Mouse (Mus musculus): ENCODE data around the gene Snx32.
"Not testable (repeated sequence)": the region's sequence is repeated elsewhere in the genome, so short reads cannot be mapped to it uniquely, and the experiment has no call there.

Snx32 gene

DNA sequence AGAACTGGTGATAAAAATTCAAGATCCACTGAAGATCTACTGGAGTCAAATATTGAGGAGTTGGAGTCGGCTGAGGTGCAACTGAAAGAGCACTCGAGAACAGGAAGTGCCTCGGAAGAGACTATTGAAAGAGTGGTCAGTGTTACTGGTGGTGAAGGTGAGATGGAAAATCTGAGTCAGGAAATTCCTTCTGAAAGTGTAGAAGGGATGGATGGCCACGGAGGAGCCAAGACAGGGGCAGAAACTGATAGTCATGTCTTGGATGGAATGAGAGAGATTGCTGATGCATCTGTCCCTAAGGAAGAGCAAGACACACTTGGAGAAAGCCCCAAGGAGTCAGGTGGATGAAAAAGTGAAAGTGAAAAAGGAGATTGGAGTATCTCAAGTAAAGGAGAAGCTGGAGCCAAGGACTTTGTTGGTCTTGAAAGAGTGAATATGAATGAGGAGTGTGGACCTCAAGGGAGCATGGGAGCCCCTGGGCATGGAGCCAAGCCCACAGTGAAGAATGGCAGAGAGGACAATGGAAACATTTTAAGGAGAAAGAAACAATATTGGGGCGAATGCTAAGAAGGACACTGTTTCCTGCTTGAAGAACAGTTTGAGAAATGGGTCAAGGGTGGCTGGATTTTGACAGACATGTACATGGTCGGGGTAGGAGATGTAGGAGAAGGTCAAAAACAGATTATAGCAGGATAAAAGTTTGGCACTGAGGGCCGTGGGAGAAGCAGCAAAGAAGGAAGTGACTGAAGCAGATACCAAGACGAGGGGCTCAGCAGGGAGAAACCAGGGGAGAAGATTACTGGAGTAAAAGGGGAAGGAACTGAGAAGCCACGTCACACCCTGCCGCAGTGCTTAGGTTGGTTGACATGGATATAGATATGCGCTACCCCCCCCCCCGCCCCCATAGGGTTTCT is 2.0 kb upstream of the Snx32 start:
- DNase-seq (ENCODE audit: low spot score) = no peak

DNA sequence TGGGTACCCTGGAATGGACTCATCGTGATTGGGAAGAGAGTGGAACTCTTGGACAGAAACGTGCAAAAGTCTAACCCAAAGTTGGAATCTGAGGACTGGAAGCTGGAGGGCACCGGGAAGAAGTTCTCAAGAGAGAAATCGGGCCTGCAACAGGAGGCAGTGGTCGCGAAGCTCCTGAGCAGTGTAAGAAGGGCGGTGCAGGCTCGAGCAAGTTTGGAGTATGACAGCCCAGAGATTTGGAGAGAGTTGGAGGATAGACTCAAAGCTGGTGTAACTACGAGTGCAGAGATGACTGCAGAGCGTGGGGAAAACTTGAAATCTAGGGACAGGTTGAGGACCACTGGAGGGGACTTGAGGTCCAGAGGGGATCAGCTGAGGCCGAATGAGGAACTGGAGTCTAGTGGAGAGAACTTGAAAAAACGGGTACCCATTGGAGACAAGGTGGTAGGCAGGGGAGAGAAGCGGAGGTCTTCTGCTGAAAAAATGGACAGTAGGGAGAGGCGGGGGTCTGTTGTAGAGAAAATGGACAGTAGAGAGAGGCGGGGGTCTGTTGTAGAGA is 815 bp upstream of the Snx32 start:
- no peak for DNase-seq (ENCODE audit: low spot score)

DNA sequence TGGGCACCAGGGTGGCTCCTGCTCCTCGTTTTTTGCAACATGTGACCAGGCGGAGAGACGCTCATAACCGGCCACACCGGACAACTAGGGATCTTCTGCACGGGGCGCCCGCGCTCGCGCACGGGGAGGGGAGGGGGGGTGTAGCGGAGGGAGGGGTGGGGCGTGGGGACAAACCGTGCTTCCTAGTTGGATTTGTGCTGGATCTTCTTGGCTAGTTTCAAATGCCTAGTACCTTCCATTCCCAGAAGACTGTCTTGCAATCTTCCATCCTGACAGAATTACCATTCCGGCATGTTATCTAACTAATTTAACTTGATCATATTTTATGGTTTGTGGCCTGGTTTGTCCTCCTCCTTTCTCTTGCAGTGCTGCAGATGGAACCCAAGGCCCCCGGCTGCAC is 6.7 kb downstream of the Snx32 start, which contains the start of gene 1700020D05Rik:
Gene 1700020D05Rik, minus strand, starts transcription at position 101 of the 400 bp plus-strand sequence.
- DNase-seq (ENCODE audit: low spot score) = no peak

DNA sequence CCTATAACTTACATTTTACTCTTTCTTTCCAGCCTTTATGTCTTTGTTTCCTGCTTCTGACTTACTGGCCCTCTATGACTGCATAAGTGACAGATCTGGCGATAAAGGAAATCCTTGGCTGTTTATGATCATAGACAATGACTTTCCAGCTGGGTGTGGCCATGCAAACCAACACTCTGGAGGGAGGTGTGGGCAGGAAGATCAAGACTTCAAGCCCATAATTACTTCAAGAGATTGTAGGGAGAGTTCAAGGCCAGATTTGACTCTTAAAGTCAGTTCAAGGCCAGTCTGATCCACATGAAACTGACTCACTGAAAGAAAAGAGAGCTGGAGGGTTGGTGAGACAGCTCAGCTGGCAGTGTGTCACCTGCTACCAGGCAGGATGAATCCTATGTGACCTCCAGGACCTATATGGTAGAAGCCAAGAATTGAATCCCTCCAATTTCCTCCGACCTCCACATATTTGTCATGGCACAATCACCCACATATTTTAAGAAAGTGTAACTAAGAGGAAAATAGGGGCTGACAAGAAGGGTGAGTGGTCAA is 9.9 kb downstream of the Snx32 start:
- no peak for DNase-seq (ENCODE audit: low spot score)

DNA sequence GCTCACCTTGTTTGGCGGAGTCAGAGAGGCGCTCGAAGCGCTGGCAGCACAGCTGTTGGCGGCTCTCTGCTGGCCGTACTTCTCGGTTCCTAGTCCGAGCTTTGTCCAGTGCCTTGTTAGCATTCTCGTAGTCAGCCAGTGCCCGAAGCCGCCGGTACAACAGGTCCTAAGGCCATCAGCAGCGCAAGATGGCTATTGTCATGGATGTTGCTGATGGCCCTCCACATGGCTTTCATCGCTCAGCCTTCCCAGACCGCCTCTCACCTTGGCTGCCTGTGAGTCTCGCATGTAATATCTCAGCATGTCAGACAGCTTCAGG is 14.3 kb downstream of the Snx32 start:
- no peak for DNase-seq (ENCODE audit: low spot score)

DNA sequence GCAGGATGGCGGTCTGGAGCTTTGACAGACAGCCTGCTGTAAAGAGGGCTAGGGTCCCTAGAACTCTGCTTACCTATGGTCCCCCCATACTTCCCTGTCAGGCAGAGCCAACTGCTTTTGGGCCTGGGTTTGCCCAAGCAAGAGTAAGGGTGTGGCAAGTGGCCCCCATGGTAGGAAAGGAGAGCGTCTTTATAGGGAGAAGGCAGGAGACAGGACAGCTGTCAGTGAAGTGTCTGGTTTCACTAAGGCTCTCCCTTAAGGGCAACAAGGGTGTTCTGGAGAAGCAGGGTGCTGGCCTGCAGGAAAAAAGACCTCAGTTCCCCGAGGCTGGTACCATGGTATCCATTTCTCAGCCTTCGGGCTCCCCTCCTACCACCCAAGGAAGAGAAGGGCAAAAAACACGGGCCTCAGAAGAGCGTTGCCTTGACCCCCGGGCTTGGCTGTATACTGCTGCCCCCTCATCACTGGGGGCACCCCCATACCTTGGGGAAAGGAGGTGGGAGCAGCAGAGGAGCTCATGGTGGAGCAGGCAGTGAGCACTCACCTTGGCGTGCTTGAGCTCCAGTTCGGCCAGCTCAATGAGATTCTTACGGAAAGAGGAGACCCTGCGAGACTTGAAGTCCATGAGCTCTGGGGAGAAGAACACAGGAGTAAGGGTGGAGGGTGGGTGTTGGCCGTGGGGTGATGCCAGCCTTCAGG is 14.8 kb downstream of the Snx32 start:
- no peak for DNase-seq (ENCODE audit: low spot score)

DNA sequence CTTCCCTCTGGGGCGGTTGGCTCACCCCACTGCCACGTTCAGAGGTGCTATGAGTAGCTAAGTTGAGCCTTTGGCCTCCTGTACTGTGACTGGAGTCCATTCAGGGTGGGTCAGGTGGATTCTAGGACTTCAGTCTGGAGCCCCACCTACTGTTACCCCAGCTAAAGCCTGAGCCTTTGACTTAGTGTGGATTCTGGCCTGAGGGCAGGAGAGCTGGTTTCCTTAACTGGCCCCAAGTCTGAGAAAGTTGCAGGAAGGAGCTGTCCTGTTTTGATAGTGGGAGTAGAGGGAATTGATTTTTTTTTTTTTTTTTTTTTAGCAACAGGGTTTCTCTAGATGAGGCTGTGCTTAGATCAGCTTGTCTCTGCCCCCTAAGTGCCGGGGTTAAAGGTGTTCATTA is 16.0 kb downstream of the Snx32 start:
- no peak for DNase-seq (ENCODE audit: low spot score)

DNA sequence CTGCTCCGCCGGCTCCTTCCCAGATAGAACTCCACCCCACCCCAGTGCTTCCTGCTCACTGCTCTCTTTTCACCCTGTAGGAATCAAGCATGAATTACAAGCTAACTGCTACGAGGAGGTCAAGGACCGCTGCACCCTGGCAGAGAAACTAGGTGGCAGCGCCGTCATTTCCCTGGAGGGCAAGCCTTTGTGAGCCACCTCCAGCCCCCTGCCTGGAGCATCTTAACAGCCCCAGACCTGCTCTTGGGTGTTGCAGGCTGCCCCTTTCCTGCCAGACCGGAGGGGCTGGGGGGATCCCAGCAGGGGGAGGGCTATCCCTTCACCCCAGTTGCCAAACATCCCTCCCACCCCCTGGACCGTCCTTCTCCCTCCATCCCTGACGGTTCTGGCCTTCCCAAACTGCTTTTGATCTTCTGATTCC is 17.0 kb downstream of the Snx32 start:
- DNase-seq (ENCODE audit: low spot score) = not testable (repeated sequence)

DNA sequence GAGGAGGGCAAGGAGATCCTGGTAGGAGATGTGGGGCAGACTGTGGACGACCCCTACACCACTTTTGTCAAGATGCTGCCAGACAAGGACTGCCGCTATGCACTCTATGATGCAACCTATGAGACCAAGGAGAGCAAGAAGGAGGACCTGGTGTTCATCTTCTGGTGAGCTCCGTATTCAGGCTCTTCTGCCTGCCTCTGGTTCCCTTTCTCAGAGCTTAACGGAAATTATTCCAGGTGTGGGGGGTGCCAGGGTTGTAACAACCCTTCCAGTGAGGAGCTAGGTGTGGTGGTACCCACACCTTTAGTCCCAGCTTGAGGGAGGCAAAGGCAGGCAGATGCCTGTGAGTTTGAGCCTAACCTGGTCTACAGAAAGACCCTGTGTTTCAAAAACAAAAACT is 17.7 kb downstream of the Snx32 start:
- DNase-seq (ENCODE audit: low spot score) = no peak

DNA sequence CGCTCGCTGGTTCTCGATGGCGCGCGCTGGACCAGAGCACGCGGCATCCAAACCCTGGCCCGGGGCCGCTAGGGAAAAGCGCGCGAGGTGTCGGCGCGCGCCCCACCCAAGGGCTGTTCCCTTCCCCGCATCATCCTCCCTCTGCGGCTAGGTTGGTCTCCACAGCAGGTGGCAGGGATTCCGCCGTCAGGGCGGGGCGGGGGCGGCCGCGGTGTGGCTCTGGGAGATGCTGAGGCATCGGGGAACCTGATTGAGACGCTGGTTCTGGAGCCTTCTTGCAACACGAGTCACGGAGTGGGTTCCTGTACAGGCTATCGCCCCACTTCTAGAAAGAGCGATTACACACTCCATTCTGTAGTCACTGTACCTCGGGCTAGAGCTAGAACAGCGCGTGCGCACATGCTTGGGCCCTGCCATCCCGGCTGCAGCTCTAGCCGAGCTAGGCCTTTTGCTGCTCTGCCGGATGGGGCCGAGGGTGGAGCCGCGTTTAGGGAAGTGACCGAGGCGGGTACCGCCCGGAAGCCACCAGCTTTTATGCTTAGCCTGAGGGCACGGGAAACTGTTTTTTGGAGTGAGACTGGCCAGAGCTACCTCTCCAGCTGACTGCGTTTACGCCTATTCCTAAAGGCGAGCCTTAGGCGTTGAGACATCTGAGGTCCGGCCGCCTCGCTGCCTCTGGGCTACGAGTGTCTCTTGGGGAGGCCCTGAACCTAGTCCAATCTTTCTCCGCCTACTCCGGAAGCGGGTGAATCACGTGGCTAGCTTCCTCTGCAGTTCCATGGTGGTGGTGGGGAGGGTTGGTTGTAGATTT is 19.2 kb downstream of the Snx32 start:
- DNase-seq (ENCODE audit: low spot score) = peak; percentile 73

DNA sequence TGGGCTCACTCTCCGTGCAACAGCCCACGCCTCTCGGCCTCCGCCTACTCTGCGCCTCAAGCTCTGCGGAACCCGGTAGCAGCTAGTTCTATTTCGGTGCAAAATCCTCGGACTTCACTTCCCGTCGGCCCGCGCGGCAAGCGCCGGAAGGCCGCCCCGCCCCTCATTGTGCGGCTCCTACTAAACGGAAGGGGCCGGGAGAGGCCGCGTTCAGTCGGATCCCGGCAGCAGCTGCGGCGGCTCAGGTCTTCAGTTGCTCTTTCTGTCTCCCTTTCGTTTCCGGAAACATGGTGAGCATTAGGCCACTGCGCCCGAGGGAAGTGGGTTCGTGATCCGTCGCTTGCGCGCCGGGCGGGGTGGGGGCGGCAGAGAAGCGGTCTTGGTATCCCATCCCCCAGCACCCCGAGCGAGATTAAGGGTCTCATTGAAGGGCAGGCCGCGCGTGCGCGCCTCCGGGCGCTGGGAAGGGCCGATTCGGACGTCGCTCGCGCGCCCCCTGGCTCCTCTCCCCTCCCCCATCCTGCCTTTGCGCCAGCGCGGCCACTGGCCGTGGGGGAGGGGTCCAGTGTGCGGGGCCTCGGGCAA is 19.9 kb downstream of the Snx32 start, which contains the start of gene Cfl1:
Gene Cfl1, plus strand, starts transcription at position 143 of the 585 bp plus-strand sequence.
- DNase-seq (ENCODE audit: low spot score) = peak; percentile 97

DNA sequence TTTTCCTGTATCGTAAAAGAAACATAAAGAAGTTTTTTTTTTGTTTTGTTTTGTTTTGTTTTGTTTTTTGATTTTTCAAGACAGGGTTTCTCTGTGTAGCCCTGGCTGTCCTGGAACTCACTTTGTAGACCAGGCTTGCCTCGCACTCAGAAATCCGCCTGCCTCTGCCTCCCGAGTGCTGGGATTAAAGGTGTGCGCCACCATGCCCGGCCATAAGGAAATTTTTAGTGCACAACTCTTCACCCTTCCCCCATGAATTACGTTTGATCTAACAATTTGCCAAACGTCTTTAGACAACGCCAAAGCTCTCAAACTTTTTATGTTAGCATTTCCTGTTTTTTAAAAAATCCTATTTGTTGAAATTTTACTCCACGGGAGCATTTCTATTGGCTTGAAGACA is 20.6 kb downstream of the Snx32 start:
- DNase-seq (ENCODE audit: low spot score) = not testable (repeated sequence)

DNA sequence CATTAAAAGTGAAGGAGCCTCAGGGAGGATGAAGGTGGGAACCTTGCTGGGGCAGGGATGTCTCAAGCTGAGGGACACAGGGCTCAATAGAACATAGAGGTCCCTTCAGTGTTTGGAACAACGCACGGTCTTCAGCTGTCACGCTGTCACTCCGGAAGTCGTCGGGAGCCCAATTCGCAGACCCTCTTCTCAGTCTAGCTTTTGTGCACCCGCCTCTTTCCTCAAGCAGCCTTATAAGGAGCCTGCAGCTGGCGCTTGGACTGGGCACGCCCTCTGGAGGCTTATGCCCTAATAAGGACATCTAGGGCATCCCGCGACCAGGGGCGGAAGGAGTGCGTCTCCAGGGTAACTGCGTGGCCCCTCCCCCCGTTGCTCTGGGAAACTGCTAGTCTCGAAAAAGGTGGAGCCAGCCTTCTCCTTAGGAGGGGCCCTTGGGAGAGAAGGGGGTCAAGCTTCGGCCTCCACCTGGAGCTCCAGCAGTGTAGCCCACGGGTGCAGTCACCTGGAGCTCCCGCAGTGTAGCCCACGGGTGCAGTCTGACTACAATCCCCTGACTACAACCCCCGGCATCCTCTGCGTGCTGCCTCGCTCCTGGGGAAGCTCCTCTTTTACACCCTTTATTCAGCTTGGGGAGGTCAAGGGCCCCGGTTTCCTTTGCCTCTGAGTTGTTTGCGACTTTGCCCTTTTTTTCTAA is 21.3 kb downstream of the Snx32 start:
- DNase-seq (ENCODE audit: low spot score) = peak; percentile 99

DNA sequence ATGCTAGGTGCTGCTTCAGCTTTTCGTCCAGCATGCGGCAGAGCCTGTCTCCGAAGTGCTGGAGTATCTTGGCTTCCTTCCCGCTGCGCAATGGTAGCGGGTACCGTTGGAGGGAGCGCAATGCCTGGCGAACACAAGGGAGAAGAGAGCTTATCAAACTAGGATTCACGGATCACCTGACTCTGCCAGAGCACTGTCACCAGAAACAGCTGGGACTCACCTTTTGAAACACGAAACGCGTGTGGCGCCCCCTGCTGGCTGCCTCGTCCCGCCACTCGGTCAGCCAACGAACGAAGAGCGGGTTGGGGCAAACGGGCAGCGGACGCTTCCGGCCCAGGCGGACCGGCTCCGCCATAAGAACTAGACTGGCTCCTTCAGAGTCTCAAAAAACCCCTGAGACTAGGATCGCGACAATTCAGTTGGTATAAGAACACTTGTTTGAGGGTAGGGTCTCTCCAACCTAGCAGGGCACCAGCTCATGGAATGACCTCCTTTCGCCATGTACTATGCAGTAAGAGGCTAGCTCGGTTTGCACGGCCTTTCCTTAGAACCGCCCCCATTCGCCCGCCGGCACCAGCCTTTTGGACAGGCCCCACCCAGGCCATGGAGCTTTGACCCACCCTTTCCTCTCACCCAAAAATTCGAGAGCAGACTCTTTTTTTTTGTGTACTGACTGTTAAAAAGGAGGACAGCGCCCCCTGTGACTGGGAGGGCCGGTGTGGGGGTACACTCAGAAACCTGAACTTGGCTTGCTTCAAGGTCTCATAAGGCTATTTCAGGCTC is 22.4 kb downstream of the Snx32 start, which contains the start of gene Mus81:
Gene Mus81, minus strand, starts transcription at position 635 of the 783 bp plus-strand sequence.
- peak; percentile 97 for DNase-seq (ENCODE audit: low spot score)

DNA sequence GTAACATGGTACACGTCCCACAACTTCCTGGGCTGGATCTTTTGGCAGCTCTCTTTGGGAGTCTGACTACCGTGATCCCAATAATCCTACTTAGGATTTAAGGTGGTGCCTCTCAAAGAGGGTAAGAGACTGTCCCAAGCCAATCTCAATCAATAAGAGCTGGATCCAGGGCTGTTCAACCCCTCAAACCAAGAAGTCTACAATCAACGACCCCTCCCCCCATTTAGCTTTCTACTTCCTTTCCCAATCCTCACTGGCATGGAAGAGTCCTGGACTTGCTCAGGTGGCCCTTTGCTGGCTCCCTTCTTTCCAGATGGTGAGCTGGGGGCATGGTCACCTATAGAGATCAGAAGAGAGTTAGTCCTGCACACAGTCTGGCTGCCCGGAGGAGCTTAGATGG is 23.6 kb downstream of the Snx32 start:
- no peak for DNase-seq (ENCODE audit: low spot score)

DNA sequence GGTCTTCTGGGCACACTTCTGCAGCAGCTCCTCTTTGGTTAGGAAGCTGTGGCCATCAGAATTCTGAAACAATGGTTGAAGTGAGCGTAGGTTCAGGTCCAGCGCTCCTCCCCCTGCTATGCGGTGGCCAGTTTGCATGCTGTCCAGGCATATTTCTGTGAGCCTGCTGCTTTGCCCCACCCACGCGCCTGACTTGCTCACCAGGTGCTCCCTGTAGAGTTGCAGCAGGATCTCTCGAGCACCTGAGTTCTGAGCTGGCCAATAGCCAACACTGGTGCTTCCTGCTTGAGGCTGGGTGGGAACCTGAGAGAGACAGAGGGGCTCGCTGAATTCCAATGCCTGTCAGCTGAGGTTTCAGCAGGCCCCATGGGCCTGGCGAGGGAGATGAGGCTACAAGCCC is 24.1 kb downstream of the Snx32 start:
- DNase-seq (ENCODE audit: low spot score) = no peak

DNA sequence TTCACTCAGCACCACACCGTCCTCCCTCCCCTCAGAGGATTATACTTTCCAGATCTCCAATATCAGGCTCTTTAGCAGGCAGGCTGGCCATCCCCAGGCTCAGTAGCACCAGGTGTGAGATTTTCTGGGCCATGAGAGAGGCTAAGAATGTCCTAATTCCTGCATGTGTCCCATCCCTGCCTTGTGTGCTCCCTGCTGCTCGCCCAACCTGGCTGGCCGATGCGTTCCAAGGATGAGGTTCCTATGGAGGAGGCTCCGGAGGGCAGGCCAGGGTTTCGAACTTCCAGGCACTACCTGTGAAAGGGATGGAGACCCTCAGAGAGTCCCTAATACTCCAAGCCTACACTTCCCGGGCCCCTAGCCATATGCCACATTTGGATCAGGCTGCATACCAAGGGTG is 24.5 kb downstream of the Snx32 start:
- DNase-seq (ENCODE audit: low spot score) = no peak

DNA sequence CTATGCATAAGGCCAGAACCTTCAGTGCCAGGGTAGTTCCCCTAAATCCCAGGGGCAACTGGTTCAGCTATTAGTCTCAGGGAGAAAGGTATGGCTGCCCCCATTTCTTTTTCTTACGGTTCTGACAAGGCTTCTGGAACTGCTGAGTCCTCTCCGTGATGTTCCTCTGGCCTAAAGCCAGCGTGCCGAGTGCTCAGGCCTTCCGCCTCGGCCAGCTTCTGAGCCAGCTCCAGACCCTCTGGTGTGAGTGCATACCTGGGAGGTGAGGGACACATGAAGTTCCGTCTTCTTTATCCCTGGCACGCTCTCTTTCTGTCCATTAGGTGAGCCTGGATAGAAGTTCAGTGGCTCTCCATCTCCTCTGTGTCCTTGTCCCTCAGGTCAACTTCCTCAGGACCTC is 25.0 kb downstream of the Snx32 start:
- DNase-seq (ENCODE audit: low spot score) = no peak

DNA sequence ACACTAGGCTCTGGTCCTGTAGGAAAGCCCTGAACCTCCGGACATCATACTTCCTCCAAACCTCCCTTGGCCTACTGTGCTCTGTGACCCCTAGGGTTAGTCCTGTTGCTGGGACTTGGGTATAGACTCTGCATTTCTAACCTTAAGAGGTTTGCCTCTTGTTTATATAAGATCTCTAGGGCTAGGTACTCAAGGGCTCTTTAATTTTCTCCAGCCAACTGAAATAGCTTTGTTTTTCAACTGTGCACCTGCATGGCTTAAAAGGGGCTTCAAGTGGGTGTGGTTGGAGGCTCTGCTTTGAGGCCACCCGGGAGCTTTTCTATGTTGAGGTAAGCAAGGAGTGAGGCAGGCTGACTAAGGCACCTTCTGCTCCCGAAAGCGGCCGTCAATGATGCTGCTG is 25.8 kb downstream of the Snx32 start:
- DNase-seq (ENCODE audit: low spot score) = no peak

Data from retina, embryonic 14.5 days (tissue).